In genomic region chr1:148656990-148657389, GRCm38 (mm10) we compare ENCODE assay signal across 22 mouse cellular contexts.
DNase-seq lines count a peak whose midpoint lies in the region; ATAC-seq and TF ChIP-seq lines count a peak whose summit lies in the region.
"Had no signal": no experiment of that assay in that cellular context is flagged by ENCODE, and none has a peak within 500 bp of the region (broad histone marks: within the 10 kb centered on the region; RNA-seq: fewer than 3 reads in every experiment).

No protein-coding gene starts in this region.

- H3K36me3 ChIP-seq in kidney, adult 2 months (ENCODE audit: control insufficient read depth, insufficient read depth, low read length) = no peaks in the 10 kb centered on the region
- H3K36me3 ChIP-seq: G1E had no signal

- H3K27me3 ChIP-seq in kidney, adult 2 months (replicated peaks; ENCODE audit: control insufficient read depth, insufficient read depth, low read length) = no peaks in the 10 kb centered on the region
- H3K27me3 ChIP-seq: CH12.LX, Patski had no signal

- no peak for TF ChIP-seq POLR2A in kidney, adult 2 months (IDR thresholded peaks at IDR 0.05; ENCODE audit: low read depth, low read length)

- no peak for DNase-seq in frontal cortex, postnatal 36 days (ENCODE audit: low spot score in 2 of 2)
- DNase-seq in brain, adult 2 months (ENCODE audit: low read depth, low spot score) = peak; percentile 42
- DNase-seq in telencephalon, adult 2 months (ENCODE audit: low read depth, low spot score) = peak; percentile 50
- no peak for DNase-seq in kidney, adult 2 months
- no peak for DNase-seq in layer of hippocampus, postnatal 10 days (ENCODE audit: low spot score in 2 of 2)
- DNase-seq: adrenal gland, adult 2 months; adrenal gland, adult 8-10 months; adrenal gland, postnatal 10 days; adrenal gland, postnatal 14 days; adrenal gland, postnatal 25 days; adrenal gland, postnatal 36 days; B cell, adult 2 months; cerebellum, adult 11 months; cerebellum, adult 11-12 months; cerebellum, adult 18-20 months; cerebellum, adult 2 months had no signal

- no peak overlapping the region for H3K27ac ChIP-seq in kidney, adult 2 months (ENCODE audit: insufficient read depth, low read depth, low read length)

- ATAC-seq in frontal cortex, adult (ENCODE audit: low TSS enrichment) = peak; percentile 99
- ATAC-seq: activated CD4-positive, CD25-positive, alpha-beta regulatory T cell, adult 4 months; CD4-positive, CD25-positive, alpha-beta regulatory T cell, adult 4 months; Patski had no signal

- no peak overlapping the region for H3K4me3 ChIP-seq in kidney, adult 2 months (ENCODE audit: insufficient read depth, low read depth, low read length)

- 85% methylated on average over 1 of the region's 1 CpGs for WGBS in kidney, adult 2 months

- H3K4me1 ChIP-seq in kidney, adult 2 months (ENCODE audit: control insufficient read depth, insufficient read depth, low read length) = no peaks in the 10 kb centered on the region

- no peak for TF ChIP-seq CTCF in kidney, adult 2 months (conservative IDR thresholded peaks at IDR 0.05; ENCODE audit: insufficient read depth, insufficient read length, low read depth, low read length)

Comparison
In these comparisons a context has a peak if more than half of its experiments do, and no peak if none do; other contexts are left out.
1. DNase-seq: peak in brain, adult 2 months (single experiment) and telencephalon, adult 2 months (single experiment); none in frontal cortex, postnatal 36 days (0 of 2), kidney, adult 2 months (single experiment) and layer of hippocampus, postnatal 10 days (0 of 2).